Mouse (Mus musculus): ENCODE data around the gene Myo5a.

Gene Myo5a

DNA sequence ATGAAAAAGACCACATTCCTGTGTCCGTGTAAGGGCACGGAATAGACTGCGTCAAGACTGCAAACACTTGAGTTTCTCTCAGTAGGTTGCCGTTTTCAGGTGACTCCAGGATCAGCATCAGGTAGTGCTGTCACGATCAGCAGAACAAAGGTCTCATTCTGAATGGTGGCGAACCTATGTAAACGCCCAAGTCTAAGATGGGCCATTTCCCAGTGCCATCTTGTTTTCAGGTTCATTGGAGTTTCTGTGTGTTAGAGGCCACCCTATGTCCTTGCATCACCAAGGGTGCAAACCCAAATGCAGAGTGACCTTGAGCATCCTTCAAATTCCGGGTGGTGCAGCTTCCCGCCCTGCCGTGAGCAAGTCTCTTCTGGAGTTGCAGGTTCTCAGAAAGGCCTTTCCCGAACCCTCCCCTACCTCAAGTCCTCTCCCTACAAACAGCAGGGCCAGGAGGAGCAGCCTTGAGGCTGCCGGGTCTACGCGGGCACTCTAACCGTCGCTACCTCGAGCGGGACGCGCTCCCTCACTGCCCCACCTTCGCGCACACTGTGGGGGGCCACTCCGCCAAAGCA is at the start of gene Myo5a:
Myo5a (plus strand) TSS at position 559 of the 572 bp plus-strand sequence.
- no peak for DNase-seq (ENCODE audit: low spot score)

DNA sequence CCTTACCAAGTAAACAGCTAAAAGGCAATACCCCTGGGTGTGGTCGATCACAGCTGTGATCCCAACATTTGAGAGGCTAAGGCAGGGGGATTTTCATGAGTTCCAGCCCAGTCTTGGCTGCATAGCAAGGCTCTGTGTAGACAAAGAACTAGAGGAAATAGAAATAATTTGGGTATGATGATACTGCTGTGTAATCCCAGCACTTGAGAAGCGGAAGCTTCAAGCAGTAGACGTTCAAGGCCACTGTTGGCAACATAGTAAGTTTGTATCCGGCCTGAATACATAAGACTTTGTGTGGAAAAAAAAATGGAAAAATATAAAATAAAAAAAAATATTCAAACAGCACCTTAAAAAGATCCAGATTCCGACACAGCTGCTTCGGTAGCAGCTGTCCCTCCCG is 48.3 kb upstream of the Myo5a start:
- DNase-seq (ENCODE audit: low spot score), result no peak

DNA sequence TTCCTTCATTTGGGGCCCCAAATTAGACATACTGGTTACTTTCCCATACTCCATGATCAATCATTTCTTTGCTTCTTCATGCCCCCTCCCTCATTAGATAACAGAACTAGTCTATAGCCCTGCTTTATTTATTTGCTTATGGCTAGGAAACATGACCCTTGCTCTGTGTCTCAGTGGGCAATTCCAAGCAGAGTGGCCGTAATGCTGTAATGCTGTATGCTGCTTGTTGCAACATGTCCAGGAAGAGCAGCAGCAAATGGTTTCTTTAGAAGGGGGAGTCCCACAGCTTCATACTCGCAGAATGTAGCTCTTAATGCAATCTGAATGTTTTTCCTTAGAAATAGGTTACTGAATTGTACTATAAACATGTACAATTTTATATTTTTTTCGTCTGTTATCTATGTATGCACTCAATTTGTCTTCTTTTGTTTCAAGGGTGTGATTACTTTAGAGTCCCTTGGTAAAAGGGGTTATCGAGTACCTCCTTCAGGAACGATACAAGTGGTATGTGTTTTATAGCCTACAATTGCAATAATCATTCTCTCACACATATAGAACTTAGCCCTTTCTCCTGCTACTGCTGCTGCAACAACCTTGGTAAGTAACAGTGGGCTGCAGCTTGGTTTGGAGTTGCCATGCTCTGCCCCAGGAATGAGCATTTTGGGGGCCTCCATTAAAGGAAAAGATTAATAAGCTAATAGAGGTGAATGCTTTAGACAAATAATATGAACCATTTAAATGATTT is 47.5 kb upstream of the Myo5a start:
- no peak for DNase-seq (ENCODE audit: low spot score)

DNA sequence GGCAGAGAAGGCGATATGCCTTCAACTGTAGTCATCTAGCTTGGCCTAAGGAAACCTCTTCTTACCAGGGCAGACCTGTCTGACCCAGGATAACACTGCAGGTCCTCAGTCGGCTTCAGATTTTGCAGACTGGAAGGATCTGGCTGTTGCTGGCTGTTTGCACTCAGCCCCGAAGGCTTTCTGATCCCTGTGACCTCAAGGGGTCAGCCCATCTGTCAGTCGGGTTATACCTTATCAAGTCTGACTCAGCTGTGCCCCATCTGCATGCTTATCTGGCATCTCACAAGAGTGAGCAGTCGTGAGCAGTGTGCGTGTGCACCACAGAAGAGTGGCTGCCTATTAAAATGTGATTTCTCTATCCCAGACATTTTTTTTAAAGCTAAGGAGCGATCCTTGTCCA is 46.7 kb upstream of the Myo5a start:
- no peak for DNase-seq (ENCODE audit: low spot score)

DNA sequence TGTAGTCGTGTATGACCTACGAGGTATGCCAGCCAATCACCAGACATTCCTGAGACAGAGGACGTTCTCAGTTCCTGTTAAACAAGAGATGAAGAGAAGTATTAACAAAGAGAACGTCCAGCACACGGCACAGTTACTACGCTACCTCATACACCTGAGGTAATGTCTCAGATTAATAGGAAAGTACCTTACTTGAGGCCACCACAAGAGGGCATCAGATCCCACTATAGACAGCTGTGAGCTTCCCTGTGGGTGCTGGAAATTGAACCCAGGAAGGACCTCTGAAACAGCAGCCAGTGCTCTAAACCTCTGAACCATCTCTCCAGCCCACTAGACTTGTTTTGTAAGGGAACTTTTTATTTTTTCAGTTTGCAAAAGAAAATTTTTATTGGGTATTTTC is 45.1 kb upstream of the Myo5a start:
- DNase-seq (ENCODE audit: low spot score), result no peak

DNA sequence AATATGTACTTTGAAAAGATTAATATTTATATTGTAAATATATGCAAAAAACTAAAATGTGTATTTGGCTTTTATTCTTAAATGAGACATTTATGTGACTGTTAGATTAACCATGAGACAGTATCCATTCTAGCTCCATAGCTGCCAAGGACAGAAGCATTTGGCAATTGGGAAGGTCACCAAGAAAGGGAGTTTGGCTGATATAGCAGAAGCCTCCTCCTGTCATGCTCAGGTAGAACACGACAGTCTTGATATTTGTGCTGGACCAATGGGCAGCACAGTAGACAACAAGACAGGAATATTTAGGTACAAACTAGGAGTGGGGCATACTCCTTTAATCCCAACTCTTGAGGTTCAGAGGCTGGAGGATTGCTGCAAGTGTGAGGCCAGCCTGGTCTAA is 38.4 kb upstream of the Myo5a start:
- DNase-seq (ENCODE audit: low spot score), result no peak

DNA sequence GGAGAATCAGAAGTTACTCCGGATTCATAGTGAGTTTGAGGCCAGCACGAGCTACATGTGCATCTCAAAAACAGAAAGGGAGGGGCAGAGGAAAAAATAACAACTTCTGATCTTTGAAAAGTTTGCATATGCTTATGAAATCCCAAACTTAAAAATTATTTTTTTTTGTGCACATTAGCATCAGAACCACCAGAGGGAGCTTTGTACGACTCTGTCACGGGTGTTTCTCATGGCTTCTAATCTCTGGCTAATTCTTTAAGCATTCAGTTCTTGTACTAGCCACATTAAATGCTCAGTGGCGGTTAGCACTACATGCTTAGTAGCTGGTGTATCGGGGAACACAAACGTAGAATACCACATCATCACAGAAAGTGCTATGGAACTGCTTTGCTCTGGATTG is 37.7 kb upstream of the Myo5a start:
- no peak for DNase-seq (ENCODE audit: low spot score)

DNA sequence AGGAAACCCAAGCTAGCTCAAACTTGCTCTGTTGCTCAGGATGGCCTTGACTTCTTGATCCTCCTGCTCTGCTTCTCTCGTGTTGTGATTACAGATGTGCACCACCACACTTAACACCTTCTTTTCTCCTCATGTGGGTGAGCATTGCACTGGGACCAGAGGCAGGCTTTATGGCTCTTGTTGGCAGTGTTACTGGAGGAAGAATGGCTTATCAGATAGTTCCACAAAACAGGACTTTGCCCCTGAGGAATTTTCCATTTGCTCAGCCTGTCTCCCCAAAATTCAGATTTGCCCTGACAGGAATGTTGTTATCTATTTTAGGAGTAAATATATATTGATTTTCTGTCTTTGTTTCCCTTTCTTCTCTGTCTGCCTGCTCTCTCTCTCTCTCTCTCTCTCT is 36.1 kb upstream of the Myo5a start:
- DNase-seq (ENCODE audit: low spot score), result no peak

DNA sequence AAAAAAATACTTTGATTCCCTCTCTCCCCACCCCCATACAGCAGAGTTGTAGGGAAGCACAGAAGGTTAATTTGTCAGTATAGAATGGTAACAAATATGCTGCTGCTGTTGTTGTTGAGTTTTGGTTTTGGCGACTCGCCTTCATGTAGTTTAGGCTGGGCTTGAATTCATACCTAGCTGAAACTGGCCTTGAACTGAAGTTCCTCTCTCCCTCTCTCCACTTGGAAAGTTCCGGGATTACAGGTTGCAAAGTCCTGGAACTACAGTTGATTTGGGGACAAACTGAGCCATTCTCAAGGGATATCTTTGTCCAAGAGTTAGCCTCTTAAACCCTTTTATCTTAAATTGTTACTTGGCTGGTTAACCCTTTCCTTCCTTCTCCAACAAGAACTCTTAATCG is 34.9 kb upstream of the Myo5a start:
- DNase-seq (ENCODE audit: low spot score), result no peak

DNA sequence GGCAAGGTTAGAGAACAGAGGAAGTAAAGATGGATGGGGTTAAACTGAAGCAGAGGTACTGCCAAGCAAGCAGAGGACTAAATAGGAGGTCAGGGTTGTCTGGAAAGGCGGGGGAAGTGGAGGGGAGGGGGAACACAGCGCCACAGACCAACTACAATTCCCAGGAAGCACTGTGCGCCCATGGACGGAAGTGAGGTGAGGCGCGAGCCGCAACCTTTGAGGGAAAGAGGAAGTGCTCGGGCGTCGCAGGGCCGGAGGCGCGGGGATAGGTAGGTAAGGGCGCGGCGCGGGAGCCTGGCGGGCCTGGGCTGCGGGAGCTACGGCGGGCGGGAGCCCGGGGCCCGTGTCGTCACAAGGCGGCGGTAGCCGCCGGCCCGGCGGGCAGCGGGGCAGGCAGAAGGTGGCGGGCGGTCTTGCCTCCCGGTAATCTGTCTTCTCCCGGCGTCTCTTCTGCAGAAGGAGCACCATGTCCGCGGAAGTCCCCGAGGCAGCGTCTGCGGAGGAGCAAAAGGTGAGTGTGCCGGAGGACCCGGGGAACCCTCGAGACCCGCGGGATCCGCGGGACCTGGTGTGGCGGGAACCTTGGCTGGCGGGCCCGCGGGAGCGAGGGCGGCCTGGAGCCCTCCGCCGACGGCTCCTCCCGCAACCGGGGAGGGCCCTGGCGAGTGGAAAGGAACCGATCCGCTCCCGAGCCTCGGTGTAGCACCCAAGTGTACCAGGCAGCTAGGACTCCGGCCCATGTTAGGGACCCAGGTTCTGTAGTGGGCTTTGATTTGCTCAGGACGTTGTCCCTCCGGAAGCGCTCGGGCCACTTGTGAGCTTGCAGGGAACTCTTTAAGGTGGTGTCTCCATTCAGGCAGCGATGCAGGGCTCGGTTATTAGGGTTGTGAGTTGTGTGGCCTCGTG is 33.1 kb upstream of the Myo5a start, which contains the start of gene Arpp19:
Arpp19 (plus strand) TSS at position 164 of the 906 bp plus-strand sequence.
- peak; percentile 82 for DNase-seq (ENCODE audit: low spot score)

DNA sequence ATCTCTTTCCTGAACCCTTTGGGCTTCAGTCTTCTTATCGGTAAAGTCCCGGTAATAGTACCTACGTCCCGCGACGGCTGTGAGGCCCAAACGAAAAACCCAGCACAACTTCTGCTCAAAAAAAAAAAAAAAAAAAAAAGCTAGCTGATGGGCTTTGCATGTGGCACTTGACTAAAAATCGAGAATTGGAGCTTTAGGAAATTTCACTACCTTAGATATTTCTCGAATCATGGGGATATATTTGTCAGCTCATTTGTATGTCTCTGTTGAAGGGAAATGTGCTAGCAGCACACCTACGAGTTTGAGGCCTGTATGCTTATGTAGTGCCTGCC is 32.5 kb upstream of the Myo5a start:
- no peak for DNase-seq (ENCODE audit: low spot score)

DNA sequence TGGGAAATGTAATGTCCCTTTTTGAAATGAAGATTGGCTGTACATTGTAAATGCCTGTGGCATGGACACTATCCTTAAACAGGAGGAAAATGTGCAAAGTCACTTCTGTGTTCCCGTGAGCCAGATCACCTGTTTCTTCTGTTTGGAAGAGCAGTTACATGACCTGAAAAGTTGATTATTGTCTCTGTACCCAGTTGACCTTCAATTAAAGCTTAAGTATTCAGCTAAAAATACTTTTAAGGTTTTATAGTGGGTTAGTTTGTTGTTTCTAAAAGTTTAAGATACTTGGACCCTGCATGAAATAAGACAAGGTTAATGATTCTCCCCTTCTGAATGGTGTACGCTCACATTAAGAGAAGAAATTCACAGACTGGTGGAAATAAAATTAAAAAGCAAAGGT is 30.2 kb upstream of the Myo5a start:
- no peak for DNase-seq (ENCODE audit: low spot score)

DNA sequence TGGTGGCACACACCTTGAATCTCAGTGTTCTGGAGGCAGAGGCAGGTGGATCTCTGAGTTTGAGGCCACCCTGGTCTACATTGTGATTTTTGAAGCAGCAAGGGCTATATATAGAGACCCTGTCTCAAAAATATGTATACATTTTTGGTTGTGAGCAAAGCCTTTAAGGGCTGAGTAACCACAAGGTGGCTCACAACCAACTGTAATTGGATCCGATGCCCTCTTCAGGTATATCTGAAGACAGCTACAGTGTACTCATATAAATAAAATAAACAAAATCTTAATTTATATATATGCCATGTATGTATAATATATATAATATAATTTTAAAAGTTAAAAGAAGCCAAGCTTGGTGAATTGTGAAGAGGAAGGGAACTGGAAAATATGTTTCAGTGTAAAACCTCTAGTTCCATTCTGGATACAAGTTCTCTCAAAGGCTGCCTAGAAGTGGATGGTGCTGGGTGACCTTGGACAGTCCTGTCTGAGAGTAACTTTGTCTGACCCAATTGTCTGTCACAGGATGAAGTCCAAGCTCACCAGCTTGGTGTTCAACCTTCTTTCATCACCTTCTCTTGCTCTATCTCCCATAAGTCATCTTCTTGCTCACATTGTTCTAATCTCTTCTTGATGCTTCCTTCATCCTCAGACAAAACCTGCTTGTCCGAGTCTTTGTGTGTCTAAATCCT is 28.8 kb upstream of the Myo5a start:
- DNase-seq (ENCODE audit: low spot score), result no peak

DNA sequence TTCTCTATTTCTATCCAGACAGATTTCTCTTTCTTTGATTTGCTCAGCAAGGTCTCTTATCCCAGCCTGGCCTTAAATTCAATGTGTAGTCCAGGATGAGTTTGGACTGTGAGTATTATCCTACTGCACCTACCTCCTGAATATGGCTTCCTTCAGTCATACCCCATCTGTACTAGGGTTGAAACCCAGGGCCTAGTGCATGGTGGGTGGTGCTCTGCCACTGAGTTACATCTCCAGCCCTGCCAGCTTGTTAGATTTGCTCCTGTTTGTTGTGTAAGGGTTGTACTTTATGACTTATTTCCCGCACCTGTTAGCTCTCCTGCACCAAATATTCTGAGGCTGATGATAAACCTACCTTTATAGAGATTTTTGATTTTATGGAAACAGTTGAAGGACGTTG is 27.6 kb upstream of the Myo5a start:
- DNase-seq (ENCODE audit: low spot score), result no peak

DNA sequence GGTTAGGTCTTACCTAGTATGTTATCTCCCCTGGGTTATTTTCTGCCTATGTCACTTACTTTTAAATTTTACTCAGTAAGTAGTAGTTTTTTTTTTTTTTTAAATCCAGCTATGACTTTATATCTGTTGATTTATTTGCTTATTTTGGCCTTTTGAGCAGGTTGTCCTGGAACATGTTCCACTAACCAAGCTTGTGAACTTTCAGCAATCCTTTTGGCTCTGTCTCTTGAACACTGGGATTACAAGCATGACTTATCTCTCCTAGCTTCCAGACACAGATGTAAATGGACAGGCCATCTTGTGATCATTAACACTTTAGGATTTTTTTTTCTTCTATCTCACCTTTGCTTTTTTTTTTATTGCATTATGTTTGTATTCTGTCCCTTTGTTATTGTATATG is 23.7 kb upstream of the Myo5a start:
- no peak for DNase-seq (ENCODE audit: low spot score)

DNA sequence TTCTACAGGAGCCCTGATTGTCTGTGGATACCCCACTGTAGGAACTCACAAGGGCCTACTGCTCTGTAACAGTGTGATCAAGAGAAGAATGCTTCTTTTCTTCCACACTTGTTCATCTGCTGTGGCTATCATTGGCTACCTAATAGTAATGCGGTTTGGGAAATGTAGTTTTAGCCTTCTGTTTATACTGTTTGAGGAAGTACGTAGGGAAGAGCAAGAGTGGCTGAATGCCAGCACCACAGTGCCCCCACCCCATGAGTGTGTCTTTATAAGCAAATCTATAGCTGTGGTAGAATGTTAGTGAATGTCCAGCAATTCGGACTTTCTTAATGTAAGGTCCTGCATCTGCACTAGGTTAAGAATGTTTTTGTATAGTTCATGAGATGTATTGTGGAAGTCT is 21.7 kb upstream of the Myo5a start:
- no peak for DNase-seq (ENCODE audit: low spot score)

DNA sequence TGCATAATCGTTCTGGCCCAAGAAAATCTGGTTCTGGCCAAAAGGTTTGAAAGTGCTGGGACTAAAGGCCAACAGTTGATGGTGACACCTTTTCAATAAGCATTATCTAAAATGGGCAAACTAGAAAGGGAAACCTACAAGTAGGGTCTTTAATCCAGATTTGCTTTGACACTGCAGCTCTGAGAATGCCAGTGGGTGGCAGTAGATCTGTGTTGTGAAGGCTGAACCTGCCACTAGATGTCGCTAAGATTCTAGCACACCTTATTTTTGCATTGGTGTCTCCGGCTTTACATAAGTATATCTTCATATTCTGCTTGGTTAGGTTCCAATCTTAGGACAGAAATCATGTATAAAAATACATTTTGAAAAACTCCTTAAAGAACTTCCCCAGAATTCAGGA is 20.8 kb upstream of the Myo5a start:
- DNase-seq (ENCODE audit: low spot score), result peak; percentile 79

DNA sequence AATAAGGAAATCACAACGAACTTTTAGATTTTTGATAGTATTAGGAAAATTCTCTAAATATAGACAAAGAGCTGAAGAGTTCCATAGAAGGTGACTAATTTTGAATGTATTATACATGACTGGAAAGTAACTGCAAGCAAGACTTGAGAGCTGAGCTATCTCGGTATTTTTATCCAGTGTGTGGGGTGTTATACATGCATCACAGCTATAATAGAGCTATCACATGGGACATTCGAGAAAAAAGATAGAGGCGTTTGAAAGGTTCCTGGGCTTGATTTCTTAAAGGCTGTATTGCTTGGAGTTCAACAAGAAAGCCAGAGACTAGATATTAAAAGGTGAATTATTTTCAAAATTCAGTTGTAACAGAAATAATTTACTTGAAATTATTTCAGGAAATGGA is 19.0 kb upstream of the Myo5a start:
- DNase-seq (ENCODE audit: low spot score), result peak; percentile 49

DNA sequence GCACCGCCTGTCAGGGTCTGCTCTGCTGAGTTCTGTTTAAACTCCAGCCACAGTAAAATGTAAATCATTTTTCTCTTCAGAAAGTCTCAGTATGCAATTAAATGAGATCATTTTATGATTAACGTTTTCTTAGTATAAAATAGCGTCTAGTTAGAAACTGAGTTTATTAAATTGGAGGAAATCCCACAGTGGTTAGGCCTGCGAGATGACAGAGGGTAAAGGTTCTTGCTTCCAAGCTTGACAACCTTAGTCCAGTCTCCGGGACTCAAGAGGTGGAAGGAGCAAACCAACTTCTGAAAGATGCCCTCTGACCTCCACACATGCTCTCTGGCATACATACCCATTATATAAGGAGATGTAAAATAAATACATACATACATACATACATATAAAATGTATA is 15.8 kb upstream of the Myo5a start:
- DNase-seq (ENCODE audit: low spot score), result no peak

DNA sequence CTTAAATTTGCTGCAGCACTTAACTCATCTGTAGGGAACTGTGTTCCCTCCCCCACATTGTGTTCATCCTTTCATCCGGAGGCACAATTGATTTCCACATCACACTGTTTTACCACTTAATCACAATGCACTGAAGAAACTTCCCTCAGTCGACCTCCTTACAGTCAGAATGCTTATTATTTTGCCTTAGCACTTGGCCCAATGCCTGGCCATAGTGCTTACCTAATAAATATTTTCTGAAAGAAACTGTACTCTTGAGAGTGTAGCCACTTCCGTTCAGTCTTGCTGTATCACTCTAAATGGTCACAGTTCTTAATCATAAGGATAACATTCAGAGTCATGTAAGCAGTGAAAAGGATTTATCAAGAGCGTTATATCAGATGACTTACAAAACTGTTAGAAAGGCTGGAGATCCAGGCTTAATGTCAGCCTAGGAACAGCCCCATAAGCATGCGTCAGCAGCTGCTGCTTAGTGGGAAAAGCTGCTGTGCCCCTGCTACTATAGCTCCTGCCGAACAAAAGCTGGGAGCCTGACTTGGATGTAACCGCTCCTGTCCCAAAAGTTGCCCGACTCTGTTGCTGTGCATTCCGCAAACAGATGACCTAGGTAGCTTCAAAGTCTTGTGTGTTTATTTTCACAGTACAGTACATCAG is 6.0 kb upstream of the Myo5a start:
- DNase-seq (ENCODE audit: low spot score), result no peak

DNA sequence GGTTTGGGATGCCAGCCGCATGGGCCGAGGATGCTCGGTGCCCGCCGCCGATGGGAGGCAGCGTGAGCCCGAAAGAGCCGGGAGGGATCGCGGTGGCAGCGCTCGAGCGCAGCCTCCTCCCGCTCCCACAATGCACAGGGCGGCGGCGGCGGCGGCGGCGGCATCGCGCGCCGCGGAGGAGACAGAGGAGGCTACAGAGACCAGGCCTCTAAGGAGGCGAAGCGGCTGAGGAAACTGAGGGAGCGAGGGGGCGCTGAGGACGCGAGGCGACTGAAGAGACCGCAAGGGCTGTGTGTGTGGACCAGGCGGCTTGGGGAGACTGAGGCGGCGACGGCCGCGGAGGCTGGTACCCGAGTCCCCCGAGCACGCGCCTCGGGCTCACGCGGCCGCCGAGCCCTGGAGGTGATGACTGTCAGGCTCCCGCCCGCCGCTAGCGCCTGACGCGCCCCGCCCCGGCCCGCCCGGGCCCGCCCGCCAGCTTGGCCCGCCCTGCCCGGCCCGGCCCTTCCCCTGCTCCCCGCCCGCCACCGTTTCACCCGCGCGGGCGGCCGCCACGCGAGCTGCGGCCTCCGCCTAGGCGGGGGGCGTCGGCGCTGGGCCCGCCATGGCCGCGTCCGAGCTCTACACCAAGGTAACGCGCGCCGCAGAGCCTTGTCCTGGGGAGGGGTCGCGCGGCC is 352 bp downstream of the Myo5a start:
- peak; percentile 59 for DNase-seq (ENCODE audit: low spot score)

Measured in left cerebral cortex, adult 11 months (tissue).